ENCODE assay signal across 9 mouse cellular contexts in the genomic region with DNA sequence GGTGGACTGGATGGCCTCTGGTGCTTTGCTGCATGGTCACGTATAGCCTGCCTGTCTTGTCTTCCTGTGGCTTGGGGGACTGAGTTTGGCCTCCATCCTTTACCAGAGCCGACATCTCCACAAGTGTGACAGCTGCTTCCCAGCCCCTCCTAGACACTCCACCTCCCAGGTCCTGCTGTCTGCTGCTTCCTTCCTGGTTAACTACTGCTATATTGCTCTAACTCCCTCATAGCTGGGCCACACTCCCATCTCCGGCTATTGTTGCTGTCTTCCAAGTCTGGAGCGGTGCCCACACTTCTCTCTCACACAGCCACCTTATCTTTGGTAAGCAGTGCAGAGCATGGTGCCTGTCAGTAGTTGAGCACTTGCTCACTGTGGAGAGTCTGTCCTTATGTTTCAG. TPM values are rescaled to one million over a fixed set of nuclear protein-coding genes. Genes with fewer than 3 reads are reported as not detected.
DNase-seq lines count a peak whose midpoint lies in the region; ATAC-seq lines count a peak whose summit lies in the region.
"Had no signal": no experiment of that assay in that cellular context is flagged by ENCODE, and none has a peak within 500 bp of the region (broad histone marks: within the 10 kb centered on the region; RNA-seq: fewer than 3 reads in every experiment).

No protein-coding gene starts in this region.

- H3K4me2 ChIP-seq in embryonic facial prominence, embryonic 15.5 days (replicated peaks), result 0 out of 2 replicates have a peak overlapping the region, but pooled peaks have one; percentile 66
- no peak overlapping the region for H3K4me2 ChIP-seq in hindbrain, embryonic 16.5 days (ENCODE audit: low read length)
- H3K4me2 ChIP-seq in liver, embryonic 12.5 days, result peak overlapping the region; percentile 94
- peak overlapping the region; percentile 78 for H3K4me2 ChIP-seq in neural tube, embryonic 15.5 days

- H3K27ac ChIP-seq in embryonic facial prominence, embryonic 15.5 days (replicated peaks), result no peak overlapping the region
- no peak overlapping the region for H3K27ac ChIP-seq in hindbrain, embryonic 16.5 days (ENCODE audit: low read depth, low read length)
- peak overlapping the region; percentile 91 for H3K27ac ChIP-seq in liver, embryonic 12.5 days
- no peak overlapping the region for H3K27ac ChIP-seq in neural tube, embryonic 15.5 days (replicated peaks)

- peak; percentile 62 to 77 for DNase-seq in adrenal gland, adult (ENCODE audit: inconsistent age in 2 of 2, low spot score in 1 of 2)
- DNase-seq in adrenal gland, adult 8-10 months, result no peak
- no peak for DNase-seq in urinary bladder, postnatal 10 days (ENCODE audit: low spot score)

- WGBS in embryonic facial prominence, embryonic 15.5 days, result 81% methylated on average over 4 of the region's 4 CpGs
- WGBS in hindbrain, embryonic 16.5 days, result 80% methylated on average over 4 of the region's 4 CpGs
- WGBS in liver, embryonic 12.5 days (ENCODE audit: insufficient replicate concordance), result 49% methylated on average over 4 of the region's 4 CpGs
- 75% methylated on average over 4 of the region's 4 CpGs for WGBS in neural tube, embryonic 15.5 days

- H3K9me3 ChIP-seq in embryonic facial prominence, embryonic 15.5 days (replicated peaks), result no peaks in the 10 kb centered on the region
- no peaks in the 10 kb centered on the region for H3K9me3 ChIP-seq in hindbrain, embryonic 16.5 days (ENCODE audit: control insufficient read depth, low read length)
- no peaks in the 10 kb centered on the region for H3K9me3 ChIP-seq in liver, embryonic 12.5 days (replicated peaks)
- H3K9me3 ChIP-seq in neural tube, embryonic 15.5 days (replicated peaks), result no peaks in the 10 kb centered on the region

- no peak overlapping the region for H3K4me3 ChIP-seq in embryonic facial prominence, embryonic 15.5 days (replicated peaks)
- no peak overlapping the region for H3K4me3 ChIP-seq in hindbrain, embryonic 16.5 days (ENCODE audit: low read length)
- peak overlapping the region; percentile 94; the same call in 1 of the 2 replicates for H3K4me3 ChIP-seq in liver, embryonic 12.5 days
- no peak overlapping the region for H3K4me3 ChIP-seq in neural tube, embryonic 15.5 days (replicated peaks)

- no peaks in the 10 kb centered on the region for H3K27me3 ChIP-seq in embryonic facial prominence, embryonic 15.5 days
- H3K27me3 ChIP-seq in hindbrain, embryonic 16.5 days (replicated peaks; ENCODE audit: control insufficient read depth, insufficient read depth, low read length), result no peaks in the 10 kb centered on the region
- no peaks in the 10 kb centered on the region for H3K27me3 ChIP-seq in liver, embryonic 12.5 days (replicated peaks)
- no peaks in the 10 kb centered on the region for H3K27me3 ChIP-seq in neural tube, embryonic 15.5 days (replicated peaks)

- no peak for ATAC-seq in embryonic facial prominence, embryonic 15.5 days (ENCODE audit: insufficient number of reproducible peaks, low FRiP score, low TSS enrichment, low read depth)
- ATAC-seq in hindbrain, embryonic 16.5 days, result no peak
- peak; percentile 11; the same call in 1 of the 2 replicates for ATAC-seq in liver, embryonic 12.5 days
- no peak for ATAC-seq in neural tube, embryonic 15.5 days (ENCODE audit: low FRiP score)
- no peak for ATAC-seq in monocyte, adult 5-6 weeks (replicated peaks; ENCODE audit: insufficient number of reproducible peaks, low FRiP score, low TSS enrichment, poor library complexity, severe bottlenecking)

- H3K9ac ChIP-seq in embryonic facial prominence, embryonic 15.5 days, result no peak overlapping the region
- H3K9ac ChIP-seq in hindbrain, embryonic 16.5 days (ENCODE audit: low read depth, low read length), result peak overlapping the region; percentile 4; the same call in 1 of the 2 replicates
- H3K9ac ChIP-seq in liver, embryonic 12.5 days, result peak overlapping the region; percentile 97
- no peak overlapping the region for H3K9ac ChIP-seq in neural tube, embryonic 15.5 days (replicated peaks)

- peaks cover 40% of the 10 kb centered on the region for H3K4me1 ChIP-seq in embryonic facial prominence, embryonic 15.5 days
- H3K4me1 ChIP-seq in hindbrain, embryonic 16.5 days (ENCODE audit: control insufficient read depth, insufficient read depth, low read depth, low read length), result peaks cover 29% of the 10 kb centered on the region
- peaks cover 61% of the 10 kb centered on the region for H3K4me1 ChIP-seq in liver, embryonic 12.5 days
- H3K4me1 ChIP-seq in neural tube, embryonic 15.5 days, result peaks cover 49% of the 10 kb centered on the region

- peaks cover 46% of the 10 kb centered on the region for H3K36me3 ChIP-seq in embryonic facial prominence, embryonic 15.5 days
- peaks cover 9% of the 10 kb centered on the region for H3K36me3 ChIP-seq in hindbrain, embryonic 16.5 days (ENCODE audit: control insufficient read depth, insufficient read depth, low read length)
- peaks cover 49% of the 10 kb centered on the region for H3K36me3 ChIP-seq in liver, embryonic 12.5 days
- peaks cover 48% of the 10 kb centered on the region for H3K36me3 ChIP-seq in neural tube, embryonic 15.5 days

RNA-seq across cellular contexts. Expression of a gene that starts 0.6 kb away (rescaled TPM):
- total RNA-seq in adrenal gland, adult 8-10 months (2022), result 1 to 10 TPM in 3 of 4 experiments, under 1 TPM in 1; 0.58 to 5.3 (median 2.8) TPM
- 0.09 and 0.16 TPM in 2 replicates for polyA plus RNA-seq in embryonic facial prominence, embryonic 15.5 days (2015; fragmentation: Nextera tagmentation; extraction: Ambion mirVana)
- 0.15 and 0.16 TPM in 2 replicates for polyA plus RNA-seq in hindbrain, embryonic 16.5 days (2015; fragmentation: Nextera tagmentation; extraction: Ambion mirVana)
- polyA plus RNA-seq in liver, embryonic 12.5 days (2016; fragmentation: Nextera tagmentation; extraction: Ambion mirVana), result 0.11 and 0.12 TPM in 2 replicates
- polyA plus RNA-seq in neural tube, embryonic 15.5 days (2015; fragmentation: Nextera tagmentation; extraction: Ambion mirVana), result 0.12 and 0.32 TPM in 2 replicates
- 1.8 to 2.0 TPM in 2 of 3 replicates, not detected in the other for total RNA-seq in monocyte, adult 5-6 weeks (2017)

RNA-seq across cellular contexts. Expression of a gene that starts 2.3 kb away (rescaled TPM):
- total RNA-seq in adrenal gland, adult 8-10 months (2022), result 10 to 100 TPM; 54.6 to 63.0 (median 57.8) TPM
- 41.1 and 42.9 TPM in 2 replicates for polyA plus RNA-seq in embryonic facial prominence, embryonic 15.5 days (2015; fragmentation: Nextera tagmentation; extraction: Ambion mirVana)
- 53.6 and 56.9 TPM in 2 replicates for polyA plus RNA-seq in hindbrain, embryonic 16.5 days (2015; fragmentation: Nextera tagmentation; extraction: Ambion mirVana)
- 12.8 and 13.9 TPM in 2 replicates for polyA plus RNA-seq in liver, embryonic 12.5 days (2016; fragmentation: Nextera tagmentation; extraction: Ambion mirVana)
- 47.5 and 49.1 TPM in 2 replicates for polyA plus RNA-seq in neural tube, embryonic 15.5 days (2015; fragmentation: Nextera tagmentation; extraction: Ambion mirVana)
- 8.1 to 13.5 TPM (median 9.8 TPM) in 3 replicates for total RNA-seq in monocyte, adult 5-6 weeks (2017)

RNA-seq across cellular contexts. Expression of a gene that starts 26.2 kb away (rescaled TPM):
- total RNA-seq in adrenal gland, adult 8-10 months (2022), result 10 to 100 TPM; 12.0 to 20.7 (median 15.4) TPM
- 5.0 and 6.0 TPM in 2 replicates for polyA plus RNA-seq in embryonic facial prominence, embryonic 15.5 days (2015; fragmentation: Nextera tagmentation; extraction: Ambion mirVana)
- 5.9 and 7.0 TPM in 2 replicates for polyA plus RNA-seq in hindbrain, embryonic 16.5 days (2015; fragmentation: Nextera tagmentation; extraction: Ambion mirVana)
- polyA plus RNA-seq in liver, embryonic 12.5 days (2016; fragmentation: Nextera tagmentation; extraction: Ambion mirVana), result 6.9 and 7.4 TPM in 2 replicates
- 4.8 and 5.2 TPM in 2 replicates for polyA plus RNA-seq in neural tube, embryonic 15.5 days (2015; fragmentation: Nextera tagmentation; extraction: Ambion mirVana)
- 1.2 to 4.2 TPM (median 1.2 TPM) in 3 replicates for total RNA-seq in monocyte, adult 5-6 weeks (2017)

RNA-seq across cellular contexts. Expression of a gene that starts 34.1 kb away (rescaled TPM):
- 10 to 100 TPM; 21.3 to 27.4 (median 22.8) TPM for total RNA-seq in adrenal gland, adult 8-10 months (2022)
- 14.7 and 15.5 TPM in 2 replicates for polyA plus RNA-seq in embryonic facial prominence, embryonic 15.5 days (2015; fragmentation: Nextera tagmentation; extraction: Ambion mirVana)
- polyA plus RNA-seq in hindbrain, embryonic 16.5 days (2015; fragmentation: Nextera tagmentation; extraction: Ambion mirVana), result 14.8 and 15.2 TPM in 2 replicates
- 11.3 and 11.4 TPM in 2 replicates for polyA plus RNA-seq in liver, embryonic 12.5 days (2016; fragmentation: Nextera tagmentation; extraction: Ambion mirVana)
- 16.0 and 16.2 TPM in 2 replicates for polyA plus RNA-seq in neural tube, embryonic 15.5 days (2015; fragmentation: Nextera tagmentation; extraction: Ambion mirVana)
- total RNA-seq in monocyte, adult 5-6 weeks (2017), result 1.2 to 4.5 TPM (median 2.9 TPM) in 3 replicates

RNA-seq across cellular contexts. Expression of a gene that starts 41.1 kb away (rescaled TPM):
- total RNA-seq in adrenal gland, adult 8-10 months (2022), result not detected
- polyA plus RNA-seq in embryonic facial prominence, embryonic 15.5 days (2015; fragmentation: Nextera tagmentation; extraction: Ambion mirVana), result not detected in 2 replicates
- polyA plus RNA-seq in hindbrain, embryonic 16.5 days (2015; fragmentation: Nextera tagmentation; extraction: Ambion mirVana), result not detected in 2 replicates
- polyA plus RNA-seq in liver, embryonic 12.5 days (2016; fragmentation: Nextera tagmentation; extraction: Ambion mirVana), result not detected in 2 replicates
- polyA plus RNA-seq in neural tube, embryonic 15.5 days (2015; fragmentation: Nextera tagmentation; extraction: Ambion mirVana), result not detected in 2 replicates
- total RNA-seq in monocyte, adult 5-6 weeks (2017), result not detected in 3 replicates
- total RNA-seq: neutrophil, adult 5-6 weeks had no signal

Comparison
In these comparisons a context has a peak if more than half of its experiments do, and no peak if none do; other contexts are left out.
1. DNase-seq: peak in adrenal gland, adult (2 of 2); none in adrenal gland, adult 8-10 months (single experiment) and urinary bladder, postnatal 10 days (single experiment).
2. H3K9ac ChIP-seq: peak in hindbrain, embryonic 16.5 days (single experiment) and liver, embryonic 12.5 days (single experiment); none in embryonic facial prominence, embryonic 15.5 days (single experiment) and neural tube, embryonic 15.5 days (single experiment).